Mouse (Mus musculus) myocyte (in vitro differentiated cells): ENCODE results near the gene Trak1. TPM values are rescaled to one million over a fixed set of nuclear protein-coding genes. Genes with fewer than 3 reads are reported as not detected.

ENCODE experiments used
- H3K27me3 ChIP-seq: one replicate; pipeline ENCODE4 v1.6.1; 2011; ENCODE audit not compliant: control insufficient read depth, insufficient read depth, insufficient read length
- H3K36me3 ChIP-seq: one replicate; pipeline ENCODE4 v1.6.1; 2011; ENCODE audit not compliant: control insufficient read depth, insufficient read depth
- H3K4me2 ChIP-seq: one replicate; pipeline ENCODE4 v1.6.1; 2011; ENCODE audit warnings: low read depth, control low read depth
- H3K4me3 ChIP-seq: one replicate; pipeline ENCODE4 v1.5.1; 2011; ENCODE audit warnings: mild to moderate bottlenecking, control low read depth, moderate library complexity
- H3K79me2 ChIP-seq: one replicate; pipeline ENCODE4 v1.6.1; 2011; ENCODE audit not compliant: control insufficient read depth, insufficient read depth
- H3ac ChIP-seq: one replicate; pipeline ENCODE4 v1.6.1; 2011; ENCODE audit not compliant: control insufficient read depth, insufficient read length
- CEBPB ChIP-seq: IDR thresholded peaks from 2 replicates; pipeline ENCODE4 v1.6.1; 2011; ENCODE audit warnings: mild to moderate bottlenecking, moderate library complexity; ENCODE audit not compliant: poor library complexity, insufficient read depth, severe bottlenecking
- E2F4 ChIP-seq: IDR thresholded peaks from one replicate; pipeline ENCODE4 v1.6.1; 2011; ENCODE audit warnings: mild to moderate bottlenecking, control low read depth, moderate library complexity; ENCODE audit not compliant: insufficient read depth
- MAX ChIP-seq: IDR thresholded peaks from one replicate; pipeline ENCODE4 v1.6.1; 2011; ENCODE audit warnings: low read depth, mild to moderate bottlenecking, control low read depth
- MYOD1 ChIP-seq, 3 experiments: IDR thresholded peaks; one replicate each; pipeline ENCODE4 v1.6.1; 2011; ENCODE audit warnings: control low read depth in 2 of 3, low read depth in 2 of 3, mild to moderate bottlenecking in 2 of 3, moderate library complexity in 1 of 3; ENCODE audit not compliant: insufficient read length in 2 of 3, control insufficient read depth in 1 of 3
- MYOG ChIP-seq, 3 experiments: IDR thresholded peaks; one replicate each; pipeline ENCODE4 v1.6.1; 2011; ENCODE audit warnings: control low read depth in 2 of 3, low read depth in 2 of 3, mild to moderate bottlenecking in 2 of 3; ENCODE audit not compliant: insufficient read length in 2 of 3, control insufficient read depth in 1 of 3, insufficient read depth in 1 of 3
- POLR2A ChIP-seq: IDR thresholded peaks from one replicate; pipeline ENCODE4 v1.6.1; 2011; ENCODE audit warnings: low read depth, mild to moderate bottlenecking, control low read depth, moderate library complexity; ENCODE audit not compliant: insufficient read length
- POLR2AphosphoS2 ChIP-seq: IDR thresholded peaks from one replicate; pipeline ENCODE4 v1.6.1; 2011; ENCODE audit warnings: low read depth, control low read depth; ENCODE audit not compliant: insufficient read length
- REST ChIP-seq: IDR thresholded peaks from one replicate; pipeline ENCODE4 v1.6.1; 2011; ENCODE audit warnings: mild to moderate bottlenecking, control low read depth, moderate library complexity; ENCODE audit not compliant: insufficient read depth, insufficient read length
- SRF ChIP-seq: IDR thresholded peaks from one replicate; pipeline ENCODE4 v1.6.1; 2011; ENCODE audit warnings: low read depth; ENCODE audit not compliant: control insufficient read depth, insufficient read length
- TCF12 ChIP-seq: IDR thresholded peaks from one replicate; pipeline ENCODE4 v1.6.1; 2011; ENCODE audit warnings: mild to moderate bottlenecking, control low read depth; ENCODE audit not compliant: poor library complexity, insufficient read depth, severe bottlenecking
- TCF3 ChIP-seq: IDR thresholded peaks from one replicate; pipeline ENCODE4 v1.6.1; 2011; ENCODE audit warnings: low read depth, control low read depth; ENCODE audit not compliant: insufficient read length
- USF1 ChIP-seq: IDR thresholded peaks from one replicate; pipeline ENCODE4 v1.6.1; 2011; ENCODE audit warnings: low read depth, mild to moderate bottlenecking, control low read depth, moderate library complexity
- polyA plus RNA-seq: library from polyadenylated mRNA; unstranded; fragments of >200 nt; fragmentation: generic; extraction: Trizol; gene quantifications from one replicate; pipeline ENCODE4 v1.2.1, GENCODE M21; 2012; ENCODE audit warnings: missing spikeins

Gene Trak1
- polyA plus RNA-seq, 1 experiment: 60.8 TPM

DNA sequence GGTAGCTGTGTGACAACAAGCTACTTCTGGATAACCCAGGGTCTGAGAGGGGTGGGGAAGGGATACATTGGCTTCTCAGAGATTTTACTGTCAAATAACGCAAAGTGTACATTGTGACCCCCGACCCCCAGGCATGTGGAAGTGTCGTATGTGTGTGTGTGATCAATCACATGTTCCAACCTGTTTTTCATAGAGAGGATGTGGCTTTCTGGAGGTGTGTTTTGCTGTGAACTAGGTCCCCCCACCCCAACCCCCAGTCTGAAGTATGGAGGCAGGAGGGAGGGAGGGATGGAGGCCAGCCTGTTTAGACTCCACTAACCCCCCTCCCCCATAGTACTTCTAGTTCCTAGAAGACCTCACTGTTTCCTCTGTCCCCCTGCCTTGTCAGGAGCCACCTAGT, 157.6 kb downstream of the Trak1 start:
- peaks cover 16% of the 10 kb centered on the region for H3K36me3 ChIP-seq
- no peak overlapping the region for H3K4me3 ChIP-seq
- H3K4me2 ChIP-seq: no peak overlapping the region
- no peak for TF ChIP-seq MYOG (IDR thresholded peaks at IDR 0.05; ENCODE audit: control insufficient read depth in 1 of 3, insufficient read depth in 1 of 3, insufficient read length in 2 of 3, low read depth in 2 of 3)
- no peak for TF ChIP-seq MAX
- no peak for TF ChIP-seq TCF3
- TF ChIP-seq POLR2AphosphoS2: no peak
- TF ChIP-seq SRF: no peak
- no peak for TF ChIP-seq MYOD1 (IDR thresholded peaks at IDR 0.05; ENCODE audit: control insufficient read depth in 1 of 3, insufficient read length in 2 of 3, low read depth in 2 of 3)
- TF ChIP-seq CEBPB: no peak
- H3ac ChIP-seq: no peak overlapping the region
- no peaks in the 10 kb centered on the region for H3K79me2 ChIP-seq
- H3K27me3 ChIP-seq: no peaks in the 10 kb centered on the region

DNA sequence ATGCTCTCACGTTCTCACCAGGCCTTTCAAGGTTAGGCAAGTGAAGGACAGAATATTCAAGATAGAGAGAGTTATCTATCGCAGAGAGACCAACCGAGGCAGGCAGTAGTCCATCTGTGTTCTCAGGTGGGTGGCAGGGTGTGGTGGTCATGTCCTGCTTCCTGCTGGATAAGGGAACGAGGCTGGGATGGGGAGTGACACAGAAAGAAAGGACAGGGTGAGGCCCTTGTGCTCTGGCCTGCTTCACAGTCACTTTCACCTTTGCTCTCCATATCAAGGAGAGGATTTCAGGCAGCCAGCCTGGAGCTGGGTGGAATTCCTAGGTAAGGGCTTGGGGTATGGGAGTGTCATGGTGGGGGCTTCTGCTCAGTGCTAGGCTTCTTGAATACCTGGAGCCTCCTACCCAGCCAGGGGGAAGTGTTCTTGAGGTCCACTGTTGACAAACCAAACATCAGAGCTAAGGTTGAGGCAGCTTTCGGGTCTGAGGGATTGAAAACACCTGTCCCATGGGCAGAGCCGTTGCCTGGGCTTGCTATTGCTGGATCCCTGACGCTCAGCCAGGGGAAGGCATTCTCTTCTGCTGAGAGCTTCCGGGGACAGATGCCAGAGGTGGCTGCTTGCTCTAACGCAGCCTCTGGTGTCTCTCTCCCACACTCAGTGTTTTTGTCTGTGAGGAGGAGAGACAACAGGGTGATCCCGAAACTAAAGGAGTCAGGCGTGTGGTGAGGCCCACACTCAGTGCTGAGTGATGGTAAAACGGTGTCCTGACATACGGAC, 159.6 kb downstream of the Trak1 start:
- H3K27me3 ChIP-seq: no peaks in the 10 kb centered on the region
- no peaks in the 10 kb centered on the region for H3K79me2 ChIP-seq
- H3K36me3 ChIP-seq: peaks cover 8% of the 10 kb centered on the region
- TF ChIP-seq USF1: no peak
- TF ChIP-seq MAX: no peak
- TF ChIP-seq CEBPB: no peak
- no peak overlapping the region for H3K4me2 ChIP-seq
- H3K4me3 ChIP-seq: no peak overlapping the region
- H3ac ChIP-seq: no peak overlapping the region

DNA sequence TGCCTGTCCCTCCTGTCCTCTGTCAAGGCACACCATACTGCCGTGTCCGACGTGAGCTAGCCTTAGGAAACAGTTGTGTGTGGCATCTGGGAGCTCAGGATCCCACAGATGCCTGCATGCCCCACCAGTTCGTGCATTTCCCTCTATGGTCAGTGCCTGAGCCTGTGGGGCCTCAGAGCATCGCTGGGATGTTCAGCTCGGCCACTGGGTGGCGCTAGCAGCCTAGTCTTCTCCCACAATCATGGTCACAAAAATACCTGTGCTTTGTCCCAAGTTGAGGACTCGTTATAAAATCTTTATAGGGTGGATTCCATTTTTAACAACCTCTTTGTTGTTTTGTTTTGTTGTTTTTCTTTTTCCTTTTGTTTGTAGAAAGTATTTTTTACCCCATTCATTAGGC, 161.2 kb downstream of the Trak1 start:
- no peaks in the 10 kb centered on the region for H3K27me3 ChIP-seq
- TF ChIP-seq TCF3: no peak
- TF ChIP-seq E2F4: no peak
- TF ChIP-seq POLR2AphosphoS2: no peak
- TF ChIP-seq POLR2A: no peak
- TF ChIP-seq CEBPB: no peak
- TF ChIP-seq MYOG (IDR thresholded peaks at IDR 0.05; ENCODE audit: control insufficient read depth in 1 of 3, insufficient read depth in 1 of 3, insufficient read length in 2 of 3, low read depth in 2 of 3): no peak
- no peak for TF ChIP-seq MAX
- TF ChIP-seq USF1: no peak
- TF ChIP-seq TCF12: no peak
- no peak for TF ChIP-seq SRF
- TF ChIP-seq MYOD1 (IDR thresholded peaks at IDR 0.05; ENCODE audit: control insufficient read depth in 1 of 3, insufficient read length in 2 of 3, low read depth in 2 of 3): no peak
- TF ChIP-seq REST: no peak
- H3K79me2 ChIP-seq: no peaks in the 10 kb centered on the region
- no peak overlapping the region for H3K4me3 ChIP-seq
- H3ac ChIP-seq: no peak overlapping the region
- H3K4me2 ChIP-seq: no peak overlapping the region
- H3K36me3 ChIP-seq: peaks cover 6% of the 10 kb centered on the region

DNA sequence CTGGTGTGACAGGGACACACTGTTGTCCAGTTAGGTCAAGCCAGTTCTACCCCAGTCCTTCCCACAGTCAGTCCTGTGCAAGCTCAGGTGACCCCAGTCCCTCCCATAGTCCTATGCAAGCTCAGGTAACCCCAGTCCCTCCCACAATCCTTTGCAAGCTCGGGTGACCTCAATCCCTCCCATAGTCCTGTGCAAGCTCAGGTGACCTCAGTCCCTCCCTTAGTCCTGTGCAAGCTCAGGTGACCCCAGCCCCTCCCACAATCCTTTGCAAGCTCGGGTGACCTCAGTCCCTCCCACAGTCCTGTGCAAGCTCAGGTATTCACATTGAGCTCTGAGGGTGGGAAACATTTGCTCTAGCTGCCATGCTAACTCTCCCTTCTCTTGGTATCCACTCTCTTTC, 162.6 kb downstream of the Trak1 start:
- Histone ChIP-seq H3K79me2 (no peaks in the 10 kb centered on the region), H3K36me3 (peaks cover 10% of the 10 kb centered on the region), H3K4me3 (no peak overlapping the region), H3K27me3 (no peaks in the 10 kb centered on the region), H3K4me2 (no peak overlapping the region), H3ac (no peak overlapping the region)
- TF ChIP-seq CEBPB (no peak), MYOG (IDR thresholded peaks at IDR 0.05; ENCODE audit: control insufficient read depth in 1 of 3, insufficient read depth in 1 of 3, insufficient read length in 2 of 3, low read depth in 2 of 3) (no peak), POLR2A (no peak), USF1 (no peak), POLR2AphosphoS2 (no peak), SRF (no peak), MAX (no peak), REST (no peak), E2F4 (no peak), MYOD1 (IDR thresholded peaks at IDR 0.05; ENCODE audit: control insufficient read depth in 1 of 3, insufficient read length in 2 of 3, low read depth in 2 of 3) (no peak), TCF3 (no peak), TCF12 (no peak)

DNA sequence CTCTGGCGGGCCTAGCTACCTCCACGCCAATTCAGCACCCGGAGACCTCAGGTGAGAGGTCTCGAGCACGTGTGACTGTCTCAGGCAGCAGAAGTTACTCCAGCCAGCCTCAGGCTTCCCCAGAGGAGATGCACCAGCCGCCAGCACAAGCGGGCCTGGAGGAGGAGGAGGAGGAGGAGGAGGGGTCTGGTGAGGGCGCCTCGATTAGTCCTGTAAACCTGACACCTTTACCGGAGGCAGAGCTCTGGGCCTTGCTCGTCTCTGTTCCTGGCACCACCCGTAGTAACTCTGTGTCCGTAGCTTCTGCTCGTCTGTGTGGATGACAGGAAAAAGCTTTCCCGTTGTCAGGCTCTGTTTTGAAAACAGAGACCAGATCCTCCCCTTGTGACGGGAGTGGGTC, 163.2 kb downstream of the Trak1 start:
- Histone ChIP-seq H3K27me3 (no peaks in the 10 kb centered on the region), H3K79me2 (no peaks in the 10 kb centered on the region), H3ac (no peak overlapping the region), H3K4me2 (no peak overlapping the region), H3K36me3 (peaks cover 10% of the 10 kb centered on the region), H3K4me3 (no peak overlapping the region)
- TF ChIP-seq SRF (no peak), E2F4 (no peak), REST (no peak), MAX (no peak)
